Mouse (Mus musculus): ENCODE measurements around the gene 1110002E22Rik. TPM values are rescaled to one million over a fixed set of nuclear protein-coding genes. Genes with fewer than 3 reads are reported as not detected.

Gene 1110002E22Rik
- polyA plus RNA-seq, 1 experiment from 2014 or later: 0.41 TPM

DNA sequence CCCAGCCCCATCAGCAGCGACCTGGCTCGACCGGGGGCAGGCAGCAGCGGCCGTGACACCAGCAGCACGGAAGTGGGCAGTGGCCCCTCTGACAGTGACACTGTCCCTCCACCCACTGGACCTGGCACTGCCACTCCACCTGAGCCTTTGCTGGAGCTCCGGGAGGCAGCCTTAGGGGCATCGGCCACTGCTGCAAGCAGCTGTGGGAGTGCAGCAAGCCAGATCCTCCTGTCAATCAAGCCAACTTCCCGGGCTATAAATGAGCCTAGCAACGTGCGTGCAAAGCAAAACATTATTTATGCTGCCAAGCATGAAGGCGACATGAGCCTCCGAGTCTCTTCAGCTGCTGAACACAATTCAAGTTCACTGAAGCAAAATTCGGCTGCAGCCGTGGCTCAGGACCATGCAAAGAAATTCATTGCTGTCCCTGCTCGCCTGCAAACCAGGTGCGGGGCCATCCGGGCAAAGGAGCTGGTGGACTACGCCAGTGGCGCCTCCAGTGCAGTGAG is 1.6 kb downstream of the 1110002E22Rik start:
- Histone ChIP-seq H3K9me3 (no peaks in the 10 kb centered on the region), H3K36me3 (no peaks in the 10 kb centered on the region), H3K27ac (no peak overlapping the region), H3K27me3 (no peaks in the 10 kb centered on the region), H3K4me1 (peaks cover 53% of the 10 kb centered on the region), H3K4me3 (no peak overlapping the region), H3K9ac (no peak overlapping the region), H3K4me2 (no peak overlapping the region)
- no peak for ATAC-seq (ENCODE audit: insufficient number of reproducible peaks, insufficient read depth, low FRiP score, low TSS enrichment, low read depth)
- WGBS: 72% methylated on average over 20 of the region's 20 CpGs

DNA sequence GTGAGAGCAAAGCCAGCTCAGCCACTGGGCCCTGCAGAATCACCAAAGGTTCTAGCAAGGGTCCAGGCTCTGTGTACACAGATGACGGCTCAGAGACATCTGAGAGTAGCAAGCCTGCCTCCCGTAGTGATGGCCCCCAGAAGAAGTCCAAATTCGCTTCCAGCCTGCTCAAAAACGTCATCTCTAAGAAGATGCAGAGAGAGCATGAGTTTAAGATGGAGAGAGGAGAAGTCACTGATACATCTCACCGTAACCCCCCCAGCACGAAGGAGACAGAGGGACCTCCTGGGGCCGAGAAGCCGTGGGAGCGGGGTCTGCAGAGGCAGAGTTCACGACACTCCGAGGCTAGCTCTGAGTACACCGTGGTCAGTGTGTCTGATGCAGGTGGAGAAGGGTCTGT is 2.4 kb downstream of the 1110002E22Rik start, which contains the start of gene Gm5105:
Gene Gm5105 (minus strand): TSS at position 101 of the 400 bp plus-strand sequence.
- H3K9me3 ChIP-seq: no peaks in the 10 kb centered on the region
- H3K4me2 ChIP-seq: no peak within 1 kb of the TSS
- ATAC-seq (ENCODE audit: insufficient number of reproducible peaks, insufficient read depth, low FRiP score, low TSS enrichment, low read depth): no peak
- 92% methylated on average over 12 of the region's 12 CpGs for WGBS
- H3K4me3 ChIP-seq: no peak within 1 kb of the TSS
- peaks cover 58% of the 10 kb centered on the region for H3K4me1 ChIP-seq
- H3K36me3 ChIP-seq: no peaks in the 10 kb centered on the region
- H3K9ac ChIP-seq: no peak within 1 kb of the TSS
- no peak within 1 kb of the TSS for H3K27ac ChIP-seq
- no peaks in the 10 kb centered on the region for H3K27me3 ChIP-seq

DNA sequence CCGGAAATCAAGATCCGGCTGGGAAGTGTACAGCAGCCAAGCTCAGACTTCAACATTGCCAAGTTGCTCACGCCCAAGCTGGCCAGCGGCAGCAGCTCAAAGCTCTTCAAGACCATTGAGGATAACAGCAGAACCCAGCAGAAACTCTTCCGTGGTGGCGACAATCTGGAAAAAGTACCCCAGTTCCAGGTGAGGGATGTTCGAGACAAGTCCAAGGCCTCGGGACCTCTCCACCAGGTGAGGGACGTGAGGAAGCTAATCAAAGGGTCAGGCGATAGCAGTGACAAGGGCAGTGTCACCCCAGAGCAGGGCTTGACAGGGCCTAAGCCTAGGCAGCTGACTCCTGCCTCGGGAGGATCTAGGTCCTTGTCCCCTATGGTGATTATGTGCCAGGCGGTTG is 3.3 kb downstream of the 1110002E22Rik start:
- Histone ChIP-seq H3K27ac (no peak overlapping the region), H3K4me3 (no peak overlapping the region), H3K27me3 (no peaks in the 10 kb centered on the region), H3K4me2 (no peak overlapping the region), H3K9ac (no peak overlapping the region), H3K36me3 (no peaks in the 10 kb centered on the region), H3K9me3 (no peaks in the 10 kb centered on the region), H3K4me1 (peaks cover 53% of the 10 kb centered on the region)
- WGBS: 97% methylated on average over 12 of the region's 12 CpGs
- no peak for ATAC-seq (ENCODE audit: insufficient number of reproducible peaks, insufficient read depth, low FRiP score, low TSS enrichment, low read depth)

DNA sequence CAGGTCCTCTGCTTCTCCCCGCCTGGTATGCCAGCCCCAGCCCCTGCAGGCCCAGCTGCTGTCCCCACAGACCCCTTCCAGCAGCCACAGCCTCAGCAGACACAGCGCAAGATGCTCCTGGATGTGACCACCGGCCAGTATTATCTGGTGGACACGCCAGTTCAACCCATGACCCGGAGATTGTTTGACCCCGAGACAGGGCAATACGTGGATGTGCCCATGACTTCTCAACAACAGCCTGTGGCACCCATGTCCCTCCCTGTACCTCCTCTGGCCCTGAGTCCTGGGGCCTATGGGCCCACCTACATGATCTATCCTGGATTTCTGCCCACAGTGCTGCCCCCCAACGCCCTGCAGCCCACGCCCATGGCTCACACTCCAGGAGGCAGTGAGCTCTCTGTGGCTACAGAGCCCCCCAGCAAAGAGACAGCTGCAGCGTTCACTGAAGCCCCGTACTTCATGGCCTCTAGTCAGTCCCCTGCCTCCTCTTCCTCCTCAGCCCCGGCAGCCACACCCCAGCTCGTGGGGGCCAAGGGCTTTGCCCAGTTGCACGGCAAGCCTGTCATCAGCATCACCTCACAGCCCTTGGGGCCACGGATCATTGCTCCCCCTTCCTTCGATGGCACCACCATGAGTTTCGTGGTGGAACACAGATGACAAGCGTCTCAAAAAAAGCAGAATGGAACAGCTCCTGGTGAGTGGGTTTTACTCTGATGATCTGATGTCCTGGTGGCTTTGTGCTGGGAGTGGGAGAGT is 5.1 kb downstream of the 1110002E22Rik start:
- no peaks in the 10 kb centered on the region for H3K27me3 ChIP-seq
- no peak for ATAC-seq (ENCODE audit: insufficient number of reproducible peaks, insufficient read depth, low FRiP score, low TSS enrichment, low read depth)
- H3K4me1 ChIP-seq: peaks cover 37% of the 10 kb centered on the region
- peak overlapping the region; percentile 51; the same call in 1 of the 2 replicates for H3K27ac ChIP-seq
- H3K36me3 ChIP-seq: no peaks in the 10 kb centered on the region
- no peaks in the 10 kb centered on the region for H3K9me3 ChIP-seq
- H3K4me2 ChIP-seq: no peak overlapping the region
- H3K9ac ChIP-seq: 0 out of 2 replicates have a peak overlapping the region, but pooled peaks have one; percentile 16
- WGBS: 68% methylated on average over 18 of the region's 18 CpGs
- no peak overlapping the region for H3K4me3 ChIP-seq

DNA sequence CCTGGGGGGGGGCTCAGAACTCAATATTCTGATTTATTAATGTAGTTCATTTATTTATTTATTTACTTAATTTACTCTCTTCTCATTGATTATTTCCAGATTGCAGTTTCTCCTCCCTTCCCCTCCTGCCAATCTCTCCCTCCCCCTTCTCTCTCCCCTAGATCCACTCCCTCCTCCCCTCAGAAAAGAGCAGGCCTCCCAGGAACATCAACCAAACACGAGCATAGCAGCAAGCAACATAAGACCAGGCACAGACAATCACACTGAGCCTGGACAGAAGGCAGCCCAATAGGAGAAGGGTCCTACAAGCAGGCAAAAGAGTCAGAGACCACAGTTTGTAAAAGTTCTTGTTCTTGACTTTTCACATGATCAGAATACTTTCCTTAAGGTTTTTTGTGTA is 6.2 kb downstream of the 1110002E22Rik start:
- no peak overlapping the region for H3K4me2 ChIP-seq
- H3K4me1 ChIP-seq: peaks cover 31% of the 10 kb centered on the region
- no peak overlapping the region for H3K9ac ChIP-seq
- peak overlapping the region; percentile 28; the same call in 1 of the 2 replicates for H3K27ac ChIP-seq
- no peaks in the 10 kb centered on the region for H3K27me3 ChIP-seq
- H3K9me3 ChIP-seq: no peaks in the 10 kb centered on the region
- 5% methylated on average over 1 of the region's 1 CpGs for WGBS
- H3K4me3 ChIP-seq: no peak overlapping the region
- H3K36me3 ChIP-seq: no peaks in the 10 kb centered on the region
- ATAC-seq (ENCODE audit: insufficient number of reproducible peaks, insufficient read depth, low FRiP score, low TSS enrichment, low read depth): no peak

DNA sequence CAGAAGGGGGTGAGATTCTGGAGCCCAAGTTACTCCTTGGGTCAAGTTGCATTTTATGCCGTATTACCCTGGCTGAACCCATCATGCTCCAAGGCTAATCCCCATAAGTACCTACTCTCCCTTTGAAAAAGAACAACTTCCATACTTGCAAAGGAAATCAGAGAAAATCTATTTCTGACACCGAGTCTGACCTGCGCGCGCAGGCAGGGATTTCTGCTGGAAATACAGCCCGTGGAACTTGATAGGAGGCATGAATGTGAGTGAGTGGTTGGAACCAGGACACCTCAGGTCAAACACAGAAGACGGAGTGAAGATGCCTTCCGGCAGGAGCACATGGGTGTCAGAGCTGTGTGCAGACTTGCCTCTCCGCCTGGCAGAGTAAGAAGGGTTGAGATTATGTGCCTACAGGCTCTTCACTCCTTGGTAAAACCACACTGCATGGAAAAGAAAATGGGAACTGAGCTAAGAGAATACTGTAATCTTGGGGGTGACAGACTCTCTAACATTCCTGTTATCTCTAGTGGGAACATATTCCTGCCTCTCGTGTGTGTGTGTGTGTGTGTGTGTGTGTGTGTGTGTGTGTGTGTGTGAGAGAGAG is 6.7 kb downstream of the 1110002E22Rik start:
- H3K4me2 ChIP-seq: peak overlapping the region; percentile 9; the same call in 1 of the 2 replicates
- H3K27ac ChIP-seq: no peak overlapping the region
- H3K4me1 ChIP-seq: peaks cover 25% of the 10 kb centered on the region
- H3K9ac ChIP-seq: no peak overlapping the region
- no peak overlapping the region for H3K4me3 ChIP-seq
- 47% methylated on average over 10 of the region's 10 CpGs for WGBS
- H3K27me3 ChIP-seq: no peaks in the 10 kb centered on the region
- no peaks in the 10 kb centered on the region for H3K36me3 ChIP-seq
- H3K9me3 ChIP-seq: no peaks in the 10 kb centered on the region
- ATAC-seq (ENCODE audit: insufficient number of reproducible peaks, insufficient read depth, low FRiP score, low TSS enrichment, low read depth): no peak

DNA sequence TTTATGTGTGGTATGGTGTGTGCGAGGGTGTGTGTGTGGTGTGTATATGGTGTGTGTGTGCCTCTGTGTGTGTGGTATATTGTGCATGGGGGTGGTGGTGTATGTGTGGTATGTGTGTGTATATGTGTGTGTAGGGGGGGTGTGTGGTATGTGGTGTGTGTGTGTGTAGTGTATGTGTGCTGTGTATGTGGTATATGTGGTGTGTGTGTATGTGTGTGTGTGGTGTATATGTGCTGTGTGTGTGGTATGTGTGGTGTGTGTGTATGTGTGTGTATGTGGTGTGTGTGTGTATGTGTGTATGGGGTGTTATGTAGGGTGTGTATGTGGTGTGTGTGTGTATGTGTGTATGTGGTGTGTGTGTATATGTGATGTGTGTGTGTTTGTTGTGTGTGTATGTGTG is 9.4 kb downstream of the 1110002E22Rik start:
- Histone ChIP-seq H3K4me3 (no peak overlapping the region), H3K4me1 (peaks cover 22% of the 10 kb centered on the region), H3K36me3 (no peaks in the 10 kb centered on the region), H3K4me2 (no peak overlapping the region), H3K27me3 (no peaks in the 10 kb centered on the region), H3K9ac (no peak overlapping the region), H3K9me3 (no peaks in the 10 kb centered on the region), H3K27ac (no peak overlapping the region)
- ATAC-seq (ENCODE audit: insufficient number of reproducible peaks, insufficient read depth, low FRiP score, low TSS enrichment, low read depth): no peak
- 80% methylated on average over 1 of the region's 1 CpGs for WGBS

DNA sequence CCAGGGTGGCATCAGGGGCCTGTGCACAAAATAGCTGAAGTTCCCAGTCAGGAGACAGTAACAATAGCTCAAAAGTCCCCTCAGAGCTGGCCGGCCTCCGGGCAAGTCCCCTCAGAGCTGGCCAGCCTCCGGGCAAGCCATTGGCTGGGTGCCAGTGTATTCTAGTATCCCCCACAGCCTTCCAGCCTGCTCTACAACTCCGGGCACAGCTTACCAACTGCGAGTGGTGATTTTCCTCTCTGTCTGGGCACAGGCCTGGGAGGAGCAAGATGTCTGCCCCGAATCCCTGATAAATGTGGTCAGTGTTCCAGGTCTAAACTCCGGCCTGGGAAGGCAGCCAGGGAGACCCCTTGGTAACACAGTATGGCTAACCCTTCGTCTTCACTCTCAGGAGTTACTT is 10.4 kb downstream of the 1110002E22Rik start:
- H3K4me2 ChIP-seq: no peak overlapping the region
- no peak for ATAC-seq (ENCODE audit: insufficient number of reproducible peaks, insufficient read depth, low FRiP score, low TSS enrichment, low read depth)
- peak overlapping the region; percentile 40; the same call in 1 of the 2 replicates for H3K27ac ChIP-seq
- peaks cover 18% of the 10 kb centered on the region for H3K4me1 ChIP-seq
- WGBS: 69% methylated on average over 8 of the region's 8 CpGs
- no peaks in the 10 kb centered on the region for H3K27me3 ChIP-seq
- no peak overlapping the region for H3K9ac ChIP-seq
- H3K36me3 ChIP-seq: no peaks in the 10 kb centered on the region
- H3K4me3 ChIP-seq: no peak overlapping the region
- H3K9me3 ChIP-seq: no peaks in the 10 kb centered on the region

DNA sequence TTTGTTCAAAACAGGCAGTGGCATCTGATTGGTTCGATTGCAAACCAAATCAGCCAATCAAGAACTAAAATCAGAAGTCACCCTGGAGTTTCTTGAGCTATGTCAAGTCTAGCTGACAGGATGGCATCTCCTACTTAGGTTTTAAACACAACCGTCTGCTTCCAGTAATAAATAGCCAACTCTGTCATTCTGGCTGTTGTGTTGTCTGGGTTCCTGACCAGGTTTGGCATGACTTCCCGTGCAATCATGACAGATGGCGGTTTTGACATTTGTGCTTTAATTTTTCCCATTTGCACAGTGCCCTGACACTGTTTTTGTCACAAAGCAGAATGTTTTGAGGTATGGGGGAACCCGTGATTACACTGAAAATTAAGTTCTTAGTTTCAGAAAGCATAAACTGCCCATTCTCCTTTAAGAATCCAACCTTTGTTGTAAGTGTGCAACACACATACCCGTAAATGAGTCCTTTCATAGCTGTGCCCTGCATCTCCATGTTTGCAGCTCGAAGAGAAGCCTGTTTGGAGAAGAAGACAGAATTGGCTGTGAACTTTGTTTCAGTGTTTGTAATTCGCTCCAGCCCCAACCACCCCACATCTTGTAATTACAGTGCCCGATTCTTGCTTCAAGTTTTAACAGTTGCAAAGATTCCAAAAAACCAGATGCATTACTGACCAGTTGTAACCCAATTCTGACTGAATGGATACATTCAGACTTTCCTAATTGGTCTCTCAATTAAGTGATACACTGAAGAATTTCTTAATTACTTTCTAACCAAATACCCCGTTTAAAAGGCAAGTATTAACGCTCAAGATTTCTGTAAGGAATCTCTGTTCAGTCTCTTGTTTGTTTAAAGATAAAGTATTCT is 12.9 kb downstream of the 1110002E22Rik start:
- H3K4me1 ChIP-seq: peaks cover 4% of the 10 kb centered on the region; the same call in 1 of the 2 replicates

DNA sequence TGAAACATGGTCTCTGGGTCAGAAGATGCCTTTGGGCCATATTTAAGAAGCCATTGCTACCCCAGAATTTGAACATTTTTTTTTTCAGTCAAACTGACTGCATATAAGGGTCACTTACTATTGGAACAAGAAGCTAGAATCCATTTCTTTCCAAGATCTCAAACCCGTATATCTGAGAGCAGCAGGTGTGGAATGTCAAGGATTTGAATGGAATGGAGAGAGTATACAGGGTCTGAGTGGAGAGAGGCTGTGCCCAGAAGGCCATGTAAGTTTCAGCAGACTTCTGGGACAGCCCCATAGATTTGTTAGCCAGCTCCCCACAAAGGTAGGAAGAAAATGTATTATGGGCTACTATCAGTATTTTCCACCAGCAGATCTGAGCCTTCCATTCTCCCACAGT is 13.8 kb downstream of the 1110002E22Rik start:
- H3K4me1 ChIP-seq: peaks cover 7% of the 10 kb centered on the region; the same call in 1 of the 2 replicates
- no peaks in the 10 kb centered on the region for H3K9me3 ChIP-seq
- H3K36me3 ChIP-seq: no peaks in the 10 kb centered on the region
- 86% methylated on average over 1 of the region's 1 CpGs for whole genome bisulfite sequencing
- no peaks in the 10 kb centered on the region for H3K27me3 ChIP-seq
- no peak for ATAC-seq (ENCODE audit: insufficient number of reproducible peaks, insufficient read depth, low FRiP score, low TSS enrichment, low read depth)
- H3K4me2 ChIP-seq: no peak overlapping the region
- H3K4me3 ChIP-seq: no peak overlapping the region
- H3K27ac ChIP-seq: no peak overlapping the region
- no peak overlapping the region for H3K9ac ChIP-seq

More for the DNA sequence above, 12.9 kb downstream of the 1110002E22Rik start:
- no peaks in the 10 kb centered on the region for H3K9me3 ChIP-seq
- no peak overlapping the region for H3K4me3 ChIP-seq
- ATAC-seq (ENCODE audit: insufficient number of reproducible peaks, insufficient read depth, low FRiP score, low TSS enrichment, low read depth): no peak
- H3K27me3 ChIP-seq: no peaks in the 10 kb centered on the region
- WGBS: 61% methylated on average over 11 of the region's 11 CpGs
- no peak overlapping the region for H3K27ac ChIP-seq
- no peak overlapping the region for H3K4me2 ChIP-seq
- H3K9ac ChIP-seq: no peak overlapping the region
- no peaks in the 10 kb centered on the region for H3K36me3 ChIP-seq

DNA sequence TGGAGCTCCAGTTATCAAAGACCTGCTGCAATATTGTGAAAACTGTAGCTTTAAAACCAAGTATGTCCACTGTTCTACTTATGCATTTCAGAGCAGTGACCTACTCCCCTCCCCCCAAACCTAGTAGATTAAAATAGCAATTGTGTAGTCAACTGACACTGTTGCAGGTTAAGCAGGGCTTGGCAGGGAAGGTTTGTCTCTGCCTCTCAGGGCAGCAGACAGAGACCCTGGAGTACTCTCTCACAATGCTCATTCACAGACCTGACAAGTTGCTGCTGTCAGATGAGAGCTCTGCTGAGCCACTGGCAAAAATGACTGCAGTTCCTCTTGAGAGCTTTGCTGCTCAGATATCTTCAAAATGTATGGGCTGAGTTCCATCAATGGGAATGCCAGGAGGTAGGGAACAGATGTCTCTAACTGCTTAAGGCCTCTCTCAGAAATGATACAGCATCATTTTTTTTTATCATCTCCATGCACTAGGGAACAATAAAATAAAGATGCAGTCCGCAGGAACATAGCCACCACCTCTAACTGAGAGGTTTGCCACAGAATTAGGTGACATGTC is 18.3 kb downstream of the 1110002E22Rik start:
- Histone ChIP-seq H3K9me3 (no peaks in the 10 kb centered on the region), H3K27me3 (no peaks in the 10 kb centered on the region), H3K27ac (no peak overlapping the region), H3K4me1 (0 out of 2 replicates have a peak, but pooled peaks cover 3% of the 10 kb centered on the region), H3K9ac (no peak overlapping the region), H3K4me3 (no peak overlapping the region), H3K4me2 (no peak overlapping the region), H3K36me3 (no peaks in the 10 kb centered on the region)
- no peak for ATAC-seq (ENCODE audit: insufficient number of reproducible peaks, insufficient read depth, low FRiP score, low TSS enrichment, low read depth)
- WGBS: 92% methylated on average over 1 of the region's 1 CpGs

All from embryonic facial prominence, embryonic 13.5 days (tissue).